Mouse (Mus musculus): ENCODE results near the gene Lsamp. TPM values are rescaled to one million over a fixed set of nuclear protein-coding genes. Genes with fewer than 3 reads are reported as not detected.

Gene Lsamp
- polyA plus RNA-seq, 1 experiment, result not detected

DNA sequence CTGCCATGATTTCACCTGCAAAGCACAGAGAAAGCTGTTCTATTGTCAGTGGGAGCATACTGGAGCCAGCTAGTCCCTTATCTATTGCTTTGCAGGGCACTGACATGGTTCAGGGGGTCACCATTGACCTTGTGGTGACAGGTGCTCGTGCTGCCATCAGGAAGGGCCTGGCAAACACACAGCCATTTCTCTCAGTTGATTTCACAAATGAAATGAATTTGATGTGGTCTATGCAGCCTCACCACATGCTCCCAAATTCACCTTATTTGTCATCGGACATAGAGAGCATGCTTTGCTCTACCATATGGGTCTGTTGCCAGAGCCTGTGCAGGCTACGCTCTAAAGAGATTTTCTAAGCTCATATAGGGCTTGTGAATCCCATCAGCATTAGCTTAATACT is 450.1 kb downstream of the Lsamp start:
- peaks cover 6% of the 10 kb centered on the region for H3K9me3 ChIP-seq (ENCODE audit: control insufficient read depth, low read length)
- no peaks in the 10 kb centered on the region for H3K4me1 ChIP-seq (ENCODE audit: control insufficient read depth)
- no peaks in the 10 kb centered on the region for H3K27me3 ChIP-seq (ENCODE audit: control insufficient read depth)
- TF ChIP-seq TAL1 (IDR thresholded peaks at IDR 0.05; ENCODE audit: low read length), result no peak
- no peak for TF ChIP-seq GATA1 (IDR thresholded peaks at IDR 0.05; ENCODE audit: low read length)
- no peaks in the 10 kb centered on the region for H3K36me3 ChIP-seq (ENCODE audit: control insufficient read depth)
- H3K4me3 ChIP-seq (replicated peaks), result no peak overlapping the region

DNA sequence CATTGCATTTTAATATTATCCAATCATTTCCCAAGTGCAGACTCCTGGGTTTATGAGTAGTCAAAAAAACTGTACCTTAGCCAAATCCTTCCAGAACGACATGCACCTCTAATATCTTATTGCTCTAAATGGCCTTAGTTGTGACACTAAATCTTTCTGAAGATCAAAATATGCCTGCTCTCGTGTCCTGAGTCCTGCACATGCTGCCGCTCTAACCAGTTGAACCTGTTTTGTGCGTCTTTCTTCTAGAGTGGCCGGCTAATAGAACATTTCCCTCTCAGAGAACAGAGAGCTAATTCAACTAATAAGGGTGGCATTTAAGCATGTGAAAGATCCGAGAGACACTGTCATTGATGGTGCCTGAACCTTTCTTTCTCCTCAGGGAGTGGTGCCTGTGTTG is 452.3 kb downstream of the Lsamp start:
- Histone ChIP-seq H3K36me3 (ENCODE audit: control insufficient read depth) (no peaks in the 10 kb centered on the region), H3K9me3 (ENCODE audit: control insufficient read depth, low read length) (peaks cover 6% of the 10 kb centered on the region), H3K27me3 (ENCODE audit: control insufficient read depth) (no peaks in the 10 kb centered on the region), H3K4me1 (ENCODE audit: control insufficient read depth) (no peaks in the 10 kb centered on the region), H3K4me3 (replicated peaks) (no peak overlapping the region)
- TF ChIP-seq GATA1 (IDR thresholded peaks at IDR 0.05; ENCODE audit: low read length) (no peak), TAL1 (IDR thresholded peaks at IDR 0.05; ENCODE audit: low read length) (no peak)

DNA sequence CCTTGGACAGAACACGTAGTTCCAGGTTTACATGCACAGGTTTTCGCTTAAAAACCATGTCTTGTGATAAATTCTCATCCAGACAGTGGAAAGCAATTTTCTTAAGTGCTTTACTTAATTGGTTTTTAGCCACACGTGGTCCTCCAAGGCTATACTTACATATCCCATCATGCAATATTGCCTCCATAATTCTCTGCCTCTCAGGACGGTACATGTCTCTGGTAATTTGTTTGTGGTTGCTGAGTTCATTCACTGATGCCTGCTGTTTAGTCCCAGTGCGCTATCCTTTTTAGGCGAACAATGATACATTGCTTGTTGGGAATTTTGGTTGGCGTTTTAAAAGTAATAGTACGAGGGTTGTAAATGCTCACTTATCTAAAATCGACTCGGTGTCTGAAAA is 453.7 kb downstream of the Lsamp start:
- no peaks in the 10 kb centered on the region for H3K27me3 ChIP-seq (ENCODE audit: control insufficient read depth)
- H3K4me3 ChIP-seq (replicated peaks), result no peak overlapping the region
- H3K4me1 ChIP-seq (ENCODE audit: control insufficient read depth), result no peaks in the 10 kb centered on the region
- H3K36me3 ChIP-seq (ENCODE audit: control insufficient read depth), result no peaks in the 10 kb centered on the region
- peaks cover 6% of the 10 kb centered on the region for H3K9me3 ChIP-seq (ENCODE audit: control insufficient read depth, low read length)
- TF ChIP-seq GATA1 (IDR thresholded peaks at IDR 0.05; ENCODE audit: low read length), result no peak
- TF ChIP-seq TAL1 (IDR thresholded peaks at IDR 0.05; ENCODE audit: low read length), result no peak

DNA sequence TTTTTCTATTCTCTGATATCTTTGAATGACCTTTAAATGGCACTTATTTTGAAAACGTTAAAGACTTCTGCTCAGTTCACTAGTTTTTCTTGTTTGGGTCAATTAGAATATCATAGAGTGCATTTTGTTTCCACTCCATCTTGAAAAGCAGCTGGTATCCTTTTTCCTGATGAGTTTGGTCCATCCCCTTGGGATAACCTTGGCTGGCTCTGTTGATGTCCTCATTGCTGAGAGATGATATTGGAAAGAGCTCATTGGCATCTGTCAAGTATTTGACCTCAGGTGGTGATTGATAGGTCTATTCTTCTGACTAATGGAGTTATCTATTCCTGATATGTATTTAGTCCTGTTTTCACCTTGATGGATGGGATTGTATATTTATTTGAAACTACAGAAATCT is 454.7 kb downstream of the Lsamp start:
- Histone ChIP-seq H3K9me3 (ENCODE audit: control insufficient read depth, low read length) (peaks cover 6% of the 10 kb centered on the region), H3K4me1 (ENCODE audit: control insufficient read depth) (no peaks in the 10 kb centered on the region), H3K36me3 (ENCODE audit: control insufficient read depth) (no peaks in the 10 kb centered on the region), H3K4me3 (replicated peaks) (no peak overlapping the region), H3K27me3 (ENCODE audit: control insufficient read depth) (no peaks in the 10 kb centered on the region)
- TF ChIP-seq GATA1 (IDR thresholded peaks at IDR 0.05; ENCODE audit: low read length) (no peak), TAL1 (IDR thresholded peaks at IDR 0.05; ENCODE audit: low read length) (no peak)

DNA sequence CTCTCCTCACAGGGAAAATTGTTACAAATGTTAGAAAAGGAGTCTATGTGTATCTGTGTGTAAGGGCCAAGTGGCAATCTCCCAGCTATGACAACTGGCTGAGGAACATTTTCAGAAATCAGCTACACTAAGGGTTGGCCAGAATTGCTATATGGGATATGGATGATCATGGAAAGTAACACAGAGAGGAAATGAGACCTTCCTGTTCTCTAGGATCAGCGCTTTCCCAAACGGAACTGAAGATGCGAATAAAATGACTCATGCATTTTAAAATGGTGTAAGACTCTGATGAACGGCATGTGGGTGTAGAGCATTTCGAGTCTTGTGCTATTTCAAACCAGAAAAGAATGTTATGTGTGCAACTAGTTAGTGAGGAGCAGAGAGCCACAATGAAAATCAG is 462.4 kb downstream of the Lsamp start:
- no peaks in the 10 kb centered on the region for H3K9me3 ChIP-seq (ENCODE audit: control insufficient read depth, low read length)
- H3K36me3 ChIP-seq (ENCODE audit: control insufficient read depth), result no peaks in the 10 kb centered on the region
- H3K27me3 ChIP-seq (ENCODE audit: control insufficient read depth), result no peaks in the 10 kb centered on the region
- TF ChIP-seq TAL1 (IDR thresholded peaks at IDR 0.05; ENCODE audit: low read length) (no peak), GATA1 (IDR thresholded peaks at IDR 0.05; ENCODE audit: low read length) (no peak)
- no peak overlapping the region for H3K4me3 ChIP-seq (replicated peaks)
- no peaks in the 10 kb centered on the region for H3K4me1 ChIP-seq (ENCODE audit: control insufficient read depth)

DNA sequence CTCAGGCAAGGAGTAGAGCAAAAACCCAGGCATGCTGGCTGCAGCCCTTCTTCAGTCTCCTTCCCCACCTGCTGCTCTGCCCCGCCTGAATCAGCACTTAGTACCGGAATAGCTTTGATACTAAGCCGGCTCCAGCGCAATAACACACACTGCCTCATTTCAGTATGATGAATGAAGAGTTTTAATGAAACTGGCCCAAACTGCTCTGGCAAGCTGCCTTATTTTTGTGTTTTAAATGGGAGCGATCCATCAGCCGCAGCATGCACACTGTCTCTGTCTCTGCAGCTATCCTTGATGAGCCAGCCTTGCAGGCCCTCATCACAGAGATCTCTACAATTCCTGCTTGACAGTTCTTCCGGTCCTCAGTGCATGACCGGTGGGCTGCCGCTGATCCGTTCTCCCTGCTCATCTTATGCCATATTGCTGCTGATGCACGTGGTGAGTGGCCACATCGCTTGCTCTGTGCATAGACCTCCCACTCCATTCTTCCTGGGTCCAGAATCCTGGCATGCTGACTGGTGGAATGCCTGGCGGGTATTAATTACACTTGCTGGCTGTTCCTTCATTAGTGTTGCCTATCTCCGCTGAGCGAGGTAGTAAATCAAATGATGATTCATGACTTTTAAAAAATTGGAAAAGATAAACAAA is 479.4 kb downstream of the Lsamp start:
- H3K4me1 ChIP-seq (ENCODE audit: control insufficient read depth), result no peaks in the 10 kb centered on the region
- no peak overlapping the region for H3K4me3 ChIP-seq (replicated peaks)
- TF ChIP-seq TAL1 (IDR thresholded peaks at IDR 0.05; ENCODE audit: low read length) (no peak), GATA1 (IDR thresholded peaks at IDR 0.05; ENCODE audit: low read length) (no peak)
- H3K27me3 ChIP-seq (ENCODE audit: control insufficient read depth), result no peaks in the 10 kb centered on the region
- H3K36me3 ChIP-seq (ENCODE audit: control insufficient read depth), result no peaks in the 10 kb centered on the region
- H3K9me3 ChIP-seq (ENCODE audit: control insufficient read depth, low read length), result no peaks in the 10 kb centered on the region

DNA sequence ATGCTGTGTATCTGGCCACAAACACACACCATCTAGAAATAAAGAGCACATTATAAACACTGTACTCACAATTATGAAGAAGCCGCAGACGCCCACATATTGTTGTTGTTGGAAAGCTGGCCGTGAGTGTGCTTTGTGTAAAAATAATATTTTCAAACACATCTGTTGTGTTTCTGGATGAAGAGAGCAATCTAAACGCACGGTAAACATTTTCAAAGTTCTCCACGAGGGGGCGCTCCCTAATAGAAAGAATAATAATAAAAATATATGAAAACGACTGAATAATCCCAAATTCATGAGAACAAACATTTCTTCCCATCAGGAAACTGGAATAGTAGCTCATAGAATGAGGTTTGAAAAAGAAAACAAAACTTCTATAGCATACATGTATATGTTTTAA is 482.4 kb downstream of the Lsamp start:
- TF ChIP-seq GATA1 (IDR thresholded peaks at IDR 0.05; ENCODE audit: low read length), result no peak
- no peak for TF ChIP-seq TAL1 (IDR thresholded peaks at IDR 0.05; ENCODE audit: low read length)

DNA sequence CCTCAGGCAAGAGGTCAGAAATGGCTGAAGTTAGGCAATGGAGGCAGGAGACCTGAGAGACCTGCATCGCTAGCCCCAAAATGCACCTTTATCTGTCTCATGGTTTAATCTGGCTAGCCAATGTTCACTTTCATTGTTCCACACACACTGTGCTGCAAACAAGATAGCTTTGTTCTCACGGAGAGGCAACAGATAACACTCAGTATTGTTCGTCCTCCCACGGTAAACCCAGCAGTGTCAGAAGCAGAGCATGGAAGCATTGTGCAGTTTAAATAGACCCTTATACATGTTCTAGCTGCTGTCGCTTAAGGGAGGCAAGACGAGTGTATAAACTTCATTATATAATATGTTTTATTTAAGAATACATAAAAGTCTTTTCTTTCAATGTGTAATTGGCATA is 486.8 kb downstream of the Lsamp start:
- H3K9me3 ChIP-seq (ENCODE audit: control insufficient read depth, low read length), result no peaks in the 10 kb centered on the region

More for the DNA sequence above, 482.4 kb downstream of the Lsamp start:
- Histone ChIP-seq H3K4me3 (replicated peaks) (no peak overlapping the region), H3K4me1 (ENCODE audit: control insufficient read depth) (no peaks in the 10 kb centered on the region), H3K36me3 (ENCODE audit: control insufficient read depth) (no peaks in the 10 kb centered on the region), H3K9me3 (ENCODE audit: control insufficient read depth, low read length) (no peaks in the 10 kb centered on the region), H3K27me3 (ENCODE audit: control insufficient read depth) (no peaks in the 10 kb centered on the region)

DNA sequence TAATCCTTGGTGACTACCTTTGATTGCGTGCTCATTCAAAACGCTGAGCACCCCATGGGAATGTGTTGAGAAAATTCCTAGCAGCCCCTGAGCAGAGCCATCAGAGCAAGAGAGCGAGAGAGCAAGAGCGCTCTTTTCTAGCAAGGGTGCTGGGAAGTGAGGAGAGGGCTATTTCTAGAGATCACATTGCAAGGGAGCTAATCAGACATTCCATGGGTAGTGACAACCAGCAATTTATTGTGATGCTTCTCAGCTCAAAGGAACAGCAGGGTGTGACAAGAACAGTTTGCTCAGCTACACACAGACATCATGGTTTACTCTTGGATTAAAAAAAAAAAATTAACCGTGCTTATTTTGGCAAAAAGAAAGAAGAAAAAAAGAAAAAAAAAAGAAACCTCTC is 487.8 kb downstream of the Lsamp start:
- Histone ChIP-seq H3K9me3 (ENCODE audit: control insufficient read depth, low read length) (no peaks in the 10 kb centered on the region), H3K27me3 (ENCODE audit: control insufficient read depth) (no peaks in the 10 kb centered on the region), H3K4me3 (replicated peaks) (no peak overlapping the region), H3K36me3 (ENCODE audit: control insufficient read depth) (no peaks in the 10 kb centered on the region), H3K4me1 (ENCODE audit: control insufficient read depth) (no peaks in the 10 kb centered on the region)
- no peak for TF ChIP-seq GATA1 (IDR thresholded peaks at IDR 0.05; ENCODE audit: low read length)
- TF ChIP-seq TAL1 (IDR thresholded peaks at IDR 0.05; ENCODE audit: low read length), result no peak

More for the DNA sequence above, 486.8 kb downstream of the Lsamp start:
- TF ChIP-seq GATA1 (IDR thresholded peaks at IDR 0.05; ENCODE audit: low read length) (no peak), TAL1 (IDR thresholded peaks at IDR 0.05; ENCODE audit: low read length) (no peak)
- H3K4me3 ChIP-seq (replicated peaks), result no peak overlapping the region
- H3K27me3 ChIP-seq (ENCODE audit: control insufficient read depth), result no peaks in the 10 kb centered on the region
- H3K36me3 ChIP-seq (ENCODE audit: control insufficient read depth), result no peaks in the 10 kb centered on the region
- no peaks in the 10 kb centered on the region for H3K4me1 ChIP-seq (ENCODE audit: control insufficient read depth)

DNA sequence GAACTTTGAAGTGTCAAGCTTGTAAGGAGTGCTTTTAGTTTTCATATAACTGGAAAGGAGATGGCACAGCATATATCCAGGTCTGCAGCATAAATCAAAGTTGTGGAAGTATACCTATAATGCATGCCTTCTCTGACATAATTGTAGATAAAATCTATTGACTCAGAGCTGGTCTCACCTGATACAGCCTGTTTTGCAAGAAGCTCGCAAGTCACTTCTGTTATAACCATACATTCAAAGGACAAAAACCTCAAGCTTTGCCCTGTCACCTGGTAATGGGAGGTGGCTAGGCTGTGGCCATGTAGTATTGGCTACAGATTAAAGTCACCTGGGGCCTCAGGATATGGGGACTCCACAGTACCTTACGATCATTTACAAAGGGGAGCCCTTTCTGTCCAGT is 507.4 kb downstream of the Lsamp start:
- H3K4me1 ChIP-seq (ENCODE audit: control insufficient read depth), result no peaks in the 10 kb centered on the region
- TF ChIP-seq TAL1 (IDR thresholded peaks at IDR 0.05; ENCODE audit: low read length) (no peak), GATA1 (IDR thresholded peaks at IDR 0.05; ENCODE audit: low read length) (no peak)
- H3K36me3 ChIP-seq (ENCODE audit: control insufficient read depth), result no peaks in the 10 kb centered on the region
- no peaks in the 10 kb centered on the region for H3K9me3 ChIP-seq (ENCODE audit: control insufficient read depth, low read length)
- H3K4me3 ChIP-seq (replicated peaks), result no peak overlapping the region
- H3K27me3 ChIP-seq (ENCODE audit: control insufficient read depth), result no peaks in the 10 kb centered on the region
